Mouse (Mus musculus): ENCODE measurements around the gene Fryl.
A peak's percentile ranks its signal among the peaks of the same experiment; 100 is the strongest.

The Fryl gene

DNA sequence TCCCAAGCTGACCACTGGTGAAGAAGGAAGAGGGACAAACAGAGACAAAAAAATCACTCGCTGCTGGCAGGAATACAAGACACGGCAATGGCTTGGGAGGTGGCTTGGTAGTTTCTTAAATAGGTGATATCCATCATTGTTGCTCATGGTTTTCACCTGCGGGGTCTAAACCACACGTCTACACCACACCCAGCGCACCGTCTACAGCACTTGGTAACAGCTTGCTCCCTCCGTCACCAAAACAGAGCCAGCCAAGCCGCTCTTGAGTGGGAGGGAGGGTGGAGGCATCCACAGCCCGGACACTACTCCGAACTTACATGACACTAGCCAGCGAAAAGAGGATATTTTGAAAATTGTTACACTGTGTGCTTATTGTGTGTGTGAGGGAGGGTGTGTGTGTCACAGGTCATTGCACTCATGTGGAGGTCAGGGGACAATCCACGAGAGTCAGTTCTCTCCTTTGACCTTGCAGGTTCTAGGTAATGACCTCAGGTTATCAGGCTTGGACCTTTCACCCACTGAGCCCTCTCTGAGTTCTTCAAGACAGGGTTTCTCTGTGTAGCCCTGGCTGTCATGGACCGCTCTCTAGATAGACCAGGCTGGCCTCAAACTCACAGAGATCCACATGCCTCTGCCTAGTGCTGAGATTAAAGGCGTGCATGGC is 102.5 kb downstream of the Fryl start:
- no peak for DNase-seq

- DNase-seq = no peak
Observed at GRCm38 (mm10) chr5:73152206-73152605, 104.2 kb downstream of the Fryl start.

- DNase-seq = no peak
Observed at GRCm38 (mm10) chr5:73150877-73151445, 105.5 kb downstream of the Fryl start.

DNA sequence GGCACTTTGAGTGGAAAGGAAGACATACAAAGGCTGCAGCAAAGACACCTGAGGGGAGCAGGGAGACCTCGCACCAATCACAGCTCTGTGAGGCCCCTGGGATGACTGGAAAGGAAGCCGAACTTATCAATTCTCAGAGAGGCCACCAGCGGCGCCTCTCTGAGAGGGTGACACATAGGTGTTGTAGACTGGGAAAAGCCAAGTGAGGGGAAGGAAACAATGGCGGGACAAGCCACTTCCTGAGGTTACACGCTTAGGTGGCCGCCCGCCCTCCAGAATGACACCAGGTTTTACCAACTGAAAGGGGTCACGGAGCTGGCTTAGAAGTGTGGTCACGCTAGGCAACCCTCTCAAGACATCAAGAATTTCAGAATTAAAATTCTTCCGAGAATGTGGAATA is 111.4 kb downstream of the Fryl start:
- no peak for DNase-seq

GRCm38 (mm10) chr5:73141712-73142111 is 114.7 kb downstream of the Fryl start:
- DNase-seq = no peak

- DNase-seq = no peak
Observed at GRCm38 (mm10) chr5:73141161-73141560, 115.3 kb downstream of the Fryl start.

DNA sequence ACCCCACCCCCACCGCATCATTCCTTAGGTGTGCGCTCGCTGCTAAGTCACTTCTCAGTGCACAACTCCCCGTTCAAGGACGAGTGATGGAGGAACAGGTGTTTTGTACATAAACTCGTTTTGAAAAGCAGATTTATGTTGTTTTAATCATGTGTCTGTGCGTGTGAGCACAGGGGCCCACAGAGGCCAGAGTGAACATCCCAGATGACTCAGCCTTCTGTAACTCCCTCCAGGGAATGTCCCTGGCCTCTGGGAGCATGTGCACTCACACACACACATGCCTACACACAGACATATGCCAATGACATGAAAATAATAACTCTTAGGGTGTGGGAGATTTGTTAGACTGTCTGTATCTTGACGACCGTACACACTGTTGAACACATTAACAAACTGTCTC is 118.9 kb downstream of the Fryl start:
- DNase-seq = no peak

GRCm38 (mm10) chr5:73135959-73136358 is 120.5 kb downstream of the Fryl start:
- no peak for DNase-seq

DNA sequence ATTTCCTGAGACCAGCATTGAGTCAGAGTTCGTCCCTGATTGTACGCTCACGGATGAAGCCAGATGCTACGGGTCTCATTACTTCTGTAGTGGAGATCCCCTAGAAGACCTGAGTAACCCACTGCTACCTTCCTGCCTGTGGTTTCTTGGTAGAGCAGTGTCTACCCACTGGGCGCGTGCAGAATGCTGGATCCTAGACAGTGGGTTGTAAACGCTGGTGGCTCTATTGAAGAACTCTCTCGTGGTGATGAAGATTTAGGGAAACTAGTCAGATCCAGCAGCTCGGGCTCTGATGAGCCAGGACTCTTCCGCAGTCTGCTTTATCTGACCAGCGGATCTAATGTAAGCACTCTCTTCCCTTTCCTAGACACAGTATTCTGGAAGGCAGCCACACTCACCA is 121.3 kb downstream of the Fryl start:
- DNase-seq = no peak

DNA sequence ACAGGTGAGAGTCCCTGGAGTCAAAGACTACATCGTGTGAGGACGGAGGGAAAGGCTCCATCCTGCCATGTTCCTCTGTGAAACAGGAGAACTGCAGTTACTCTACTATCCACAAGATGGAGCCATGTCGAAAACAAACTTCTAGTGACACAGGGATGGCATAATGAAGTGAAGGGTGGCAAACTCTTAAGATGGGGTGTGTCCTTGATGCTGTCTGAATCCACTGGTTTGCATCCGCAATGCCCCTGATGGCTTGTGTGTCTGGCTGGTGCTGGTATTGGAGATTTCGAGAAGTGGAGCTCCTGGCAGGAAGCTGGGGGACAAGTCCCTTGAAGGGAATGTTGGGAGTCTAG is 122.6 kb downstream of the Fryl start:
- peak; percentile 20 for DNase-seq

- DNase-seq = no peak
Observed at GRCm38 (mm10) chr5:73132998-73133832, 123.2 kb downstream of the Fryl start.

GRCm38 (mm10) chr5:73130984-73131383 is 125.4 kb downstream of the Fryl start:
- DNase-seq = no peak

DNA sequence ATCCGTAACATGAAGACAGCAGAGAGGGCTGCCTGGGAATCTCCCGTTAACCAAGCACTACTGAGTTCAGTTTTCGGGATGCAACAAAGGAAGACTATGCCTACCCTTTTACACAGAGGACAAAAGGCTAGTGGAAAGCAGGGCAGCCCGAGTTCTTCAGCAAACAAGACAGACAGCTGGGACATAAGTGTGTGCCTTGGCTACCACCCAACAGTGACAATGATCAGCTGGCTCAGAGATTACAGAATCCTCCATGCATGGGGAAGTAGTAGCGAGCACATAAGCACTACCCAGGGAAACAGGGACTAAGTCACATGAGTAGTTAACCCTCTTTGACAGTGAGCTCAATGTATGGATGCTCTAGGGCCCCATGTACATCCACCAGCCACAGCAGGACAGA is 126.5 kb downstream of the Fryl start:
- DNase-seq = no peak

DNA sequence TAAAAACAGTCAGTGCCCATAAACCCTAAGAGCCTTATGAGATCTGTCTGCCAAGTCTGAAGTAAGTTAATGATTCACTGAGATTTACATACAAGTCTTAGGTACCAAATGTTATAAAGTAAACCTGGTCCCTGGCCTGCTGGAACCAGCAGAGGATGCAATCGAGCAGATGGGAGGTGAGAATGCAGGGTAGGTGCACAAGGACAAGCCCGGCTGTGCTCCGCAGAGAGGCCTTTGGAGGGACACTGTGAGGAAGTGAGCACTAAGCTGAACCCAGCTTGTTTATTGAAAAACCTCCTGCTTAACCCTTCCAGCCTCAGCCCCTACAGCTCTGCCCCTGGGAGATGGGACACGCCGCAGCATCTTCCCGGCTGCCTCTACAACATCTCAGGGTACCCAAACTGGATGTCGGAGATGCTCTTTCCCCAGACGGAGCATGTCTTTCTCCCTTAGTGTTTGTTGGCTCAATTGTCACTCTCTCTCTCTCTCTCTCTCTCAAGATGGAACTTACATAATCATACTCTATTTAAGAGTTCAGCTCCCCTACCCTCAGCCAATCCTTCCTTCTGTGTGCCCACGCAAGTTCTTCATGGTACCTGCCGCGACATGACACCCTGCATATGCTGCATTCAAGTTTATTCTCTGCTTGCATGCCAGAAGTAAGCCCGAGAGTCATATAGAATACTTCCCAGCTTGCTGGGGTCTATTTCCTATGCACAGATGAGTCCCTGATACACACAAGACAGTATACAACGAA is 136.3 kb downstream of the Fryl start:
- DNase-seq = no peak

DNA sequence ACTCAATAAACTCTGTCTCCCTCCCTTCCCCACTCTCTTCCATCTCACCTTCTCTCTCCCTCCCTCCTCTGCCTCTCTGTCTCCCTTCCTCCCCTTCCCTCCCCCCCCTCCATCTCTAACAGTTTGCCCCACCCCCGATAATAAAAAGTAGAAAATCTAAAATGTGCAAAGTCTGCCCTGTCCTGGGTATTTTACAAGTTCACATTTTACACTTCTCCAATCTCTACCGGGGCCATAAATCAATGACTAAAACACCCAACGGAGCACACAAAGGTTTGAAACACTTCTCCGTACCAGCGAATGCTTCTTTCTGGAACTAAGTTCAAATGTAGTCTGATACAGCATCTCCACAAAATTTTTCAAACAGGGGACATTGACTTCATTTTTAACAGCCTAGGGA is 136.9 kb downstream of the Fryl start:
- DNase-seq = no peak

DNA sequence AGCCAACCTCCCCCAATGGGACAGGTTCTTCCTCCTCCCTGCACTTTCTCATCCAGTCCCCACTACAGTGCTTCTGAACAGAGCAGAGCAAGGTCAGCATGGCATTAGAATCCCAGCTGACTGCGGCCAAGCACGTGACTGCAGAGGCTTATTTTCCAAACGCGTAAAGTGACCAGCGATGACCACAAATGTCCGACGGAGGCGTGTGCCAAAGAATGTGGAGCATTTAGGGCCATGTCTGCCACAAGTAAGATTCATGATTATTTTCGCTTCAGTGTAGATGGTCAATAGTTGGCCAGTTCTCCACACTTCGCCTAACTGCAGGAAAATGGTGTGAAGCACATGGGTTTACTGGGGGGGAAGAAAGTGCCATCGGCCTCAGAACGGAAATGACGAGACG is 137.6 kb downstream of the Fryl start:
- no peak for DNase-seq

GRCm38 (mm10) chr5:73114878-73115277 is 141.5 kb downstream of the Fryl start:
- no peak for DNase-seq

- DNase-seq = no peak
Observed at GRCm38 (mm10) chr5:73112331-73112730, 144.1 kb downstream of the Fryl start.

GRCm38 (mm10) chr5:73103657-73104056 is 152.8 kb downstream of the Fryl start:
- DNase-seq = no peak

DNA sequence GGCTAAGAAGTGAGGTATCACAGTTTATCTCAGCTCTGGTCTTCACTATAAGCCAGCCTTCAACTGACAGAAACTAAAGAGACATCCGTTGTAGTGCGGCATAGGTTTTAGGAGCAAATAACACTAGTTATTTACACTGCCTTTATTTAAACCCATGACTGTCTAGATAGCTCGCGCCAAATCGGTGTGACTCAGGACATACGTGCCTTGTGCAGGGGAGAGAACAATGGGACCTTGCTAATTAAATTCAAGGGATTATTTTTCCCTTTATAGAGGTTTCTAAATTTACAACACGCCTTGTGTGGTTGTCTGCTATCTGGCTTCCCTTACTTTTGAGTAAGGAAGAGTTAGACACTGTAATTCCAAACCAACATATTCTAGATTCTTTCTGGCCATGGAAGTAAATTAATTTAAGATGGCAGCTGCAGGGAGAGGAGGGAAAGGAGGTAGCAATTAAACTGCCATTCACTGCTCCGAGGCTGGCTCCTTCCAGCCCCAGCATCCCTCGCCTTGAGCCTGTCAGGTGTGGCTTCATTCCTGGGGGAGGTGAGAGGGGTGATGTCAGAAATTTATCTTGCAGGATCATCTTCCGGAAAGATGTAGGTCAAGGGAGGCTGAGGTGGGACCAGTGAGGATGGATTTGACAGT is 154.0 kb downstream of the Fryl start:
- no peak for DNase-seq

DNA sequence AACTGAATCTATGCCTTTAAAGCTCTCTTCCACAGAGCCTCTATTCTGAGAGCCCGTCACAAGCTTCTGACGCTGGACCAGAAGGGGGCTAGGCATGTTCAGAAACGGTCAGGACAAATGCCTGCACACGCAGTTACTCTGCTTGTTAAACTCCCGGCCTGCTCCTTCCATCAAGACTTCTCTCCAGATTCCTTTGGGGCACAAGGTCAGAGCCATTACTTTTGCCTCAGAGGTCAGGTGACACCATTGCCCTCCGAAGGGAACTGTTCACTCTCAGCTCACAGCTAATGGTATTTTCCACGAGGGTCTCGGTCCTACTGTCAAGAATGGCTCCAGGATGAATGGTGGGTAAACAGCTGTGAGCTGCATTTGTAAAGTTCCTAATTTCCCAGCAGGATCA is 164.2 kb downstream of the Fryl start:
- DNase-seq = no peak

- DNase-seq = no peak
Observed at GRCm38 (mm10) chr5:73089158-73089557, 167.3 kb downstream of the Fryl start.

DNA sequence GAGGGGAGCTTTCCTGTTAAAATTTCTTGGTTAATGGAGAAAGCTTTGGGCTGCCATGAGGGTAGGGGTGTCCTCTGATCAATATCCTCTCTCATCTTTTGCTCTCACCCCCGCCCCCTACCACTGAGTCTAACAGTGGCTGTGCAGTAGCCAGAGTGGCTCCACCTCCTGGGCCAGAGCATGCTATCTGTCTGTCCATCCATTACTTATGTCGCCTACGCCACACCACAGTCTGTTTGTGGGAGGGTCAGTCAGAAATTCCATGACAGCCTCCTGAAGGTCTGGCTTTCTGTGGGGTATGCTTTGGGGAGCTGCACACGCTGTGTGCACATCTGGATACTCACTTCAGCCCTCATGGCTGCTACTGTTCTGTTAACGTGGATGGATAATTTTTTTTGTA is 174.9 kb downstream of the Fryl start:
- no peak for DNase-seq

Measured in cerebellum, adult 11-12 months (tissue).